Mouse (Mus musculus): ENCODE results near the gene Gna15. TPM values are rescaled to one million over a fixed set of nuclear protein-coding genes. Genes with fewer than 3 reads are reported as not detected.

The Gna15 gene
- total RNA-seq, 2 experiments from 2014 or later = 1.3 to 2.8 TPM

GRCm38 (mm10) chr10:81551597-81552102 is 27.6 kb upstream of the Gna15 start:
- Histone ChIP-seq H3K4me3 (no peak overlapping the region), H3K27ac (no peak overlapping the region)
- DNase-seq (ENCODE audit: extremely low spot score in 1 of 2, low spot score in 2 of 2) = peak; percentile 78 to 84
- intact Hi-C loops (cut with DNase I) = loop anchor here (1.0 kb wide), 1 partner anchor 49 kb away; no protein-coding TSS in a partner anchor
- peak; percentile 78 for TF ChIP-seq CTCF (IDR thresholded peaks at IDR 0.05)

DNA sequence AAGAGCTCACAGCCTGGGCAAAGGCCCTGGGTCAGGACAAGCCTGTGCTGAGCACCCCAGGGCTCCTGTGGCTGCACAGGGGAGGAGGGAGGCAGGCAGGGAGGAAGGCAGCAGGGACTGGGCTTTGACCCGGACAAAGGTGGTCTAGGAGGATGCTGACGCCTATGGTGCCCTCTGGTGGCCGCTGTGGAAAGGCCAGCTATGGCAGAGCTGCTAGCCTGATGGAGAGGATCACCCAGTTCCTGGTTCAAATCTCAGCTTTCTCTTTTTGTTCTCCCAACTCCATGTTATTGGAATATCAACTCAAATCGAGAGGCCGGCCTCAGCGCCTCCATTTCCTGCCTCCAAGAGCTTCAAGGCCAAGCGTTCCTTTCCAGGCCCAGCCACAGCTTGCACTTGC is 26.2 kb upstream of the Gna15 start:
- Histone ChIP-seq H3K27ac (no peak overlapping the region), H3K4me3 (no peak overlapping the region)
- TF ChIP-seq CTCF (IDR thresholded peaks at IDR 0.05) = peak; percentile 71
- no peak for DNase-seq (ENCODE audit: extremely low spot score in 1 of 2, low spot score in 2 of 2)
- intact Hi-C loops (cut with DNase I) = no loop called here

DNA sequence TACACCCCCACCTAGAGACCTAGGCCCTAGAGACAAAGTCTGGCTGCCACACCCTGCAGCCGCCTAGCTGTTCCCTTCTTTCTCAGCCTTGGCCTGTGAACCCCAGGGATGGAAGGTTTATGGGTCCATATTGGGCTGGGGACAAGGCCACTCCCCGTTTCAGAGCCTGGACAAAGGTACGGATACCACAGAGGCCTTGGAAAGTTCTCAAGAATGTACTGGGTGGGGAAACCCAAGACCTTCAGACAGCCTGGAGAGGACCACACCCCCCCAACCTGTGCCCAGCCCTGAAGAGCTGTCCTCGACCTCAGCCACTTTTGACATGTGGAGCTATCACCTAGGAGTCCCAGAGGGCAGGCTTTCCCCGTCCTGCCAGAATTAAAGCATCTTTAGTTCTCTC is 24.9 kb upstream of the Gna15 start:
- TF ChIP-seq CTCF (IDR thresholded peaks at IDR 0.05) = no peak
- Histone ChIP-seq H3K27ac (no peak overlapping the region), H3K4me3 (no peak overlapping the region)
- no peak for DNase-seq (ENCODE audit: extremely low spot score in 1 of 2, low spot score in 2 of 2)
- intact Hi-C loops (cut with DNase I) = no loop called here

DNA sequence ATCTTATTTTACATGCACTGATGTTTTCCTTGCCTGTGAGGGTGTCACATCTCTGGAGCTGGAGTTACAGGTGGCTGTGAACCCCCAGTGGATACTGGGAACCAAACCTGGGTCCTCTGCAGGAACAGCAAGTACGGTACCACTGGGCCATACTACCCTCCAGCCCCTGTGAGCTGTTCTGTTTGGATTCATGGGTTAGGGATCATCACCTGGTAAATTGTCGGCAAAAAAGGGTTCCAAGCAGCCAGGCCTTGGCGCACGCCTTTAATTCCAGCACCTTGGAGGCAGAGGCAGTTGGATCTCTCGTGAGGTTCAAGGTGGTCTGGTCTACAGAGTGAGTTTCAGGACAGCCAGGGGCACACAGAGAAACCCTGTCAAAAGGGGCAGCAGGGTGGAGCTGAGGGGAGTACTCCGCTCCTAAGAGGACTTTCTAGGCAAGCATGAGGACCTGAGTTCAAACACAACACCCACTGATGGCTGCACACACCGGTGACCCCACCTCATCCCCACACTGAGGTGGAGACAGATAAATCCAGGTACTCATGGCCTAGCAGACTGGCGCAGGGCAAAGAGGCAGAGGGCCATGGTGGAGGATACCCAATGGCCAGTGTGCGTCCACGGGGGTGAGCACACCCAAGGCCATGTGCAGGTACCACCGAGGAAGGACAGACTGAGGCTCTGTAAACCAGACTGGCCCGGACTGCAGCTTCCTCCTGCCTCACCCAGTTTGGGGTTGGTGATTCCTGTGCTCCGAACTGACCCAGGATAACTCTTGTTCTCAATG is 23.0 kb upstream of the Gna15 start:
- intact Hi-C loops (cut with DNase I) = no loop called here

GRCm38 (mm10) chr10:81546332-81546731 is 22.3 kb upstream of the Gna15 start:
- no peak overlapping the region for H3K4me3 ChIP-seq
- no peak for DNase-seq (ENCODE audit: extremely low spot score in 1 of 2, low spot score in 2 of 2)
- H3K27ac ChIP-seq = no peak overlapping the region
- intact Hi-C loops (cut with DNase I) = no loop called here
- TF ChIP-seq CTCF (IDR thresholded peaks at IDR 0.05) = no peak

More for the DNA sequence above, 23.0 kb upstream of the Gna15 start:
- TF ChIP-seq CTCF (IDR thresholded peaks at IDR 0.05) = no peak
- Histone ChIP-seq H3K4me3 (no peak overlapping the region), H3K27ac (no peak overlapping the region)
- DNase-seq (ENCODE audit: extremely low spot score in 1 of 2, low spot score in 2 of 2) = no peak

- intact Hi-C loops (cut with DNase I) = no loop called here
- no peak; the same call in 1 of the 2 replicates for TF ChIP-seq CTCF (IDR thresholded peaks at IDR 0.05)
- peak; percentile 100 for DNase-seq (ENCODE audit: extremely low spot score in 1 of 2, low spot score in 2 of 2)
- peak within 1 kb of the TSS; percentile 95 for H3K27ac ChIP-seq
- H3K4me3 ChIP-seq = peak within 1 kb of the TSS; percentile 87
These were observed 21.2 kb upstream of the Gna15 start, which contains the start of gene Gna11 for GRCm38 (mm10) chr10:81545161-81545747. Gene Gna11, minus strand, starts transcription at chr10:81545190.

DNA sequence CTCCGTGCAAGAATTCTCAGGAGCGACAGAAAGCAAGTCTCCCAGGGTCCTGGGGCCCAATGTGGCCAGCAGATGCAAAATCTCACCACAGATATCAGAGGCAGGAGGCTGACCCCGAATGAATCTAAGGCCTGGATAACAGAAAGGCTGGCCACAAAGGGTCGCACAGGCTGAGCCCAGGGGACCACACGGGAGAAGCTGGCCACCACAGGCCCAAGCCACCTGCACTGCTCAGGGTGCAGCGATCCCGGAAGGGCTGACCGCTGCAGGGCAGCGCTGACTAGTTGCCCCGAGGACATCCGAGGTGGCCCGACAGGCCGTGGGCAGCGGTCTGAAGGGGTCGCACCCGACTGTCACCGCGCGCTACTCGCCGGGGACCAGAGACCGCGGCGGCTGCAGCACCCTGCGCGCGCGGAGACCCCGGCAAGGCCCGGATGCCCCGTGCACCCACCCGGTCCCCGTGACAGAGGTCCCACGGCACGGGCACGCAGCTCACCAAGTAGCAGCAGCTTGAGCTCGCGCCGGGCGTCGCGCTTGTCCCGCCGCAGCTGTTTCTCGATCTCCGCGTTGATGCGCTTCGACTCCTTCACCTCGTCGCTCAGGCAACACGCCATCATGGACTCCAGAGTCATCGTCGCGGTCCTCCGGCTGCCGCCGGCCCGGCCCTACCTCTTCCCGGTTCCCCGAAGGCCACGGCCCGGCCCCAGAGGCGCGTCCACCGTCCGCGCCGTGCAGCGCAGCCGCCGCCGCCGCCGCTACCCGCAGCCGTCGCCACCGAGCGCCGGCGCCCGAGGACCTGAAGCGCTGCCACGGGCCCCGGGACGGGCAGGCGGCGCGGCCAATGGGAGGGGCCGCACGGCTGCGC is 20.5 kb upstream of the Gna15 start:
- TF ChIP-seq CTCF (IDR thresholded peaks at IDR 0.05) = no peak; the same call in 1 of the 2 replicates
- Histone ChIP-seq H3K27ac (peak overlapping the region; percentile 91), H3K4me3 (peak overlapping the region; percentile 87)
- no peak for DNase-seq (ENCODE audit: extremely low spot score in 1 of 2, low spot score in 2 of 2)
- intact Hi-C loops (cut with DNase I) = no loop called here

DNA sequence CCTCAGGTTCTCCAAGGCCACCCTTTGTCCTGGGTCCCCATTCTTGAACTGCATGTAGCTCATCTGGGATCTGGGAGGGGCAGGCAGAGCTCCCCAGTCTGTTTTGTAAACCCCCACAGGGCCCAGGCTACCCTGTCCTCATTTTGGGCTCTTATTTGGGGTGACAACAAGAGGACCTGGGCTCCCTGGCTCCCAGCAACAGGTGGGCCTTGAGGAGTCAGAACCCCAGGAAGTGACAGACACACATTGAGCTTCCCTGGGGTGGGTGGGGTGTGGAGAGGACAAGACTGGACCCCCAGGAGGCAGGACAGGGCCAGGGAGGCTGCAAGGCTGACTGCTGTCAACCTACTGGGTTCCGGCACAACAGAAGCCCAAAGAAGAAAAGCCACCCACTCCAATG is 19.6 kb upstream of the Gna15 start:
- intact Hi-C loops (cut with DNase I) = no loop called here
- Histone ChIP-seq H3K4me3 (peak overlapping the region; percentile 87), H3K27ac (no peak overlapping the region; the same call in 1 of the 2 replicates)
- no peak for TF ChIP-seq CTCF (IDR thresholded peaks at IDR 0.05)
- DNase-seq (ENCODE audit: extremely low spot score in 1 of 2, low spot score in 2 of 2) = no peak

- TF ChIP-seq CTCF (IDR thresholded peaks at IDR 0.05) = no peak
- no peak overlapping the region for H3K27ac ChIP-seq
- peak overlapping the region; percentile 87 for H3K4me3 ChIP-seq
- intact Hi-C loops (cut with DNase I) = no loop called here
- DNase-seq (ENCODE audit: extremely low spot score in 1 of 2, low spot score in 2 of 2) = no peak
These were observed 18.9 kb upstream of the Gna15 start for GRCm38 (mm10) chr10:81542727-81543460.

DNA sequence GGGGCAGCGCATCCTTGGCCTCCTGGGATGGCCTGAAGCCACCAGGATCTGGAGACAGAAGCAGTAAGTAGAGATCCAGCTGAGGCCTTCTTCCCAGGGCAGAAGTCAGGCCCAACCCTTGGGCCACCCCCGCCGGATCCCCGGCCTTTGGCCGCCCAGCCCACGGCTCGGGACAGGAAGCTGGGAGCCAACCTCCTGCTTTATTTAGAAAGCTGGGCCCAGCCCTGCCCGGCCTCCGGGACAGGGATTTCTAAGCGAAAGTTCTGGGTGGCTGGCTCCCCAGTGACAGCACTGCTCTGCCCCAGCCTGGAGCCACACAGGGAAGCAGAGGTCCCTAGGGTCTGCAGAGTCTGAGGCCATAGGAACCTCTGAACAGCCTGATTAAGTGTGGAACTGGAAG is 17.8 kb upstream of the Gna15 start:
- no peak for TF ChIP-seq CTCF (IDR thresholded peaks at IDR 0.05)
- Histone ChIP-seq H3K4me3 (no peak overlapping the region), H3K27ac (peak overlapping the region; percentile 12; the same call in 1 of the 2 replicates)
- DNase-seq (ENCODE audit: extremely low spot score in 1 of 2, low spot score in 2 of 2) = no peak
- intact Hi-C loops (cut with DNase I) = no loop called here

GRCm38 (mm10) chr10:81541363-81541762 is 17.3 kb upstream of the Gna15 start:
- Histone ChIP-seq H3K4me3 (no peak overlapping the region), H3K27ac (peak overlapping the region; percentile 48; the same call in 1 of the 2 replicates)
- intact Hi-C loops (cut with DNase I) = no loop called here
- no peak for DNase-seq (ENCODE audit: extremely low spot score in 1 of 2, low spot score in 2 of 2)
- no peak for TF ChIP-seq CTCF (IDR thresholded peaks at IDR 0.05)

Data from left cerebral cortex, adult 2 months (tissue).